Mouse (Mus musculus) G1E (cell line): Measurements from ENCODE around the gene Nme1. TPM values are rescaled to one million over a fixed set of nuclear protein-coding genes. Genes with fewer than 3 reads are reported as not detected.

Source experiments
- ATAC-seq: 2 replicates; pipeline ENCODE4 v1.8.0; 2016; ENCODE audit warnings: mild to moderate bottlenecking; ENCODE audit not compliant: insufficient number of reproducible peaks, poor library complexity, low FRiP score, severe bottlenecking; ENCODE audit errors: extremely low read depth
- DNase-seq: peaks from one replicate; pipeline ENCODE4 v3.0.0; 2012; ENCODE audit warnings: low spot score
- H3K27me3 ChIP-seq: 2 replicates; pipeline ENCODE4 v1.6.1; 2012; ENCODE audit warnings: mild to moderate bottlenecking, low read length, inconsistent platforms; ENCODE audit not compliant: insufficient read depth
- H3K36me3 ChIP-seq: replicated peaks from 2 replicates; pipeline ENCODE3; 2012; ENCODE audit warnings: mild to moderate bottlenecking, inconsistent platforms
- H3K4me1 ChIP-seq: 2 replicates; pipeline ENCODE4 v1.6.1; 2012; ENCODE audit warnings: low read depth, low read length, inconsistent platforms, mixed read lengths; ENCODE audit not compliant: insufficient read depth
- H3K4me3 ChIP-seq: 2 replicates; pipeline ENCODE4 v1.5.1; 2012; ENCODE audit warnings: low read depth, mild to moderate bottlenecking, inconsistent platforms, low read length, moderate library complexity, mixed read lengths
- H3K9me3 ChIP-seq: replicated peaks from 2 replicates; pipeline ENCODE4 v1.6.1; 2012; ENCODE audit warnings: inconsistent platforms
- CTCF ChIP-seq: IDR thresholded peaks from 2 replicates; pipeline ENCODE4 v1.5.1; 2012; ENCODE audit warnings: low read depth, low read length, inconsistent platforms, mixed read lengths
- GATA1 ChIP-seq: IDR thresholded peaks from 2 replicates; pipeline ENCODE4 v1.6.1; 2012; ENCODE audit warnings: borderline replicate concordance, low read length, inconsistent platforms, mixed read lengths
- GATA2 ChIP-seq: IDR thresholded peaks from 2 replicates; pipeline ENCODE4 v1.6.1; 2012; ENCODE audit warnings: low read depth, low read length, inconsistent platforms, borderline replicate concordance
- POLR2AphosphoS5 ChIP-seq: IDR thresholded peaks from 2 replicates; pipeline ENCODE4 v1.6.1; 2012; ENCODE audit warnings: low read depth, low read length, inconsistent platforms; ENCODE audit not compliant: insufficient replicate concordance
- TAL1 ChIP-seq: conservative IDR thresholded peaks from 2 replicates; pipeline ENCODE4 v1.6.1; 2012; ENCODE audit warnings: low read depth, low read length, inconsistent platforms, mixed read lengths
- polyA plus RNA-seq: library from polyadenylated mRNA; stranded (reverse); fragments of >175 nt; gene quantifications from 2 replicates; pipeline ENCODE4 v1.2.3, GENCODE M21; 2012
- total RNA-seq, 2 experiments: library from RNA; stranded (forward) in 1 of 2; stranded (reverse) in 1 of 2; fragments of 200-1000 nt in 1 of 2; fragments of >200 nt in 1 of 2; fragmentation: Nextera tagmentation in 1 of 2; gene quantifications; 2 replicates each; pipeline ENCODE4 v1.2.3; 2014 to 2017

The Nme1 gene
- total RNA-seq (2014; fragmentation: Nextera tagmentation) = 30.4 and 59.1 TPM in 2 replicates
- total RNA-seq (2017) = 142 and 179 TPM in 2 replicates
- 6.5 and 7.7 TPM in 2 replicates for polyA plus RNA-seq

DNA sequence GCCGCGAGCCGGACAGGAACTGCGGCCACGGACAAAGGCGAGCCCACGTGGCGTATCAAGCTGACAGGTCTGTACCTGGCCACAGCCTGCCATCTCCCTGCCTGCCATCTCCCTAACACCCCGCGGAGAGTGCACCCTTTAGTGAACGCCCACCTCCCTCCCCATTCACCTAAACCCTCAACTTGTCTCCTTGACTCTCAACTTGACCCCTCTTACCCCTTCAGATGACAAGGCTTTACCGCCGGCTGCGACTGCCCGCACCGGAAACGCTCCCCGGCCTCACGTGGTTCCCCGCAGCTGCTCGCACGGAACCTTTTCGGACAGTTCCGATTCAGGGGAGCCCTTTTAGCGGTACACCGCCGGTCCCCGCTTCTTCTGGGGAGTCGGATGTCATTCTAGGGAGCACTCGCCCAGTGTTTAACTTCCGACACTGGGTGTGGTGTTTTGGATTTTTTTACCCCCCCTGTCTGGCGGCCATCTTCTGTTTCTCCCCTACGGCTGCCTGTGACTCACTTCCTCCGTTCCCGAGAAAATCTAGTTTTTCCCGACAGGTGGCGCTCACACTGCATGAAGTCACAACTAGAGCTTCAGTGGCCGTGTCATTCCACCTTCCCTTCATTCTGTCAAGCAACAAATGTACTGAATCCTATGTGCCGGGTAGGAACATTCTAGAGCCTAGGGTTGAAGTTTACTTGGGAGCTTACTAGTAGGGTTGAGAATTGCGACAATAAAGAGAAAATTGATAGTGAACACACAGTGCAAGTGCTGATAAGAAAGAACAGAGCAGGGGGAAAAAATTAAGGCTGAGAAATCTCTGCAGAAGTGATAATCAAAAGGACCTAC is at the start of gene Nme1, which contains the start of gene Gm20390:
Gene Nme1 (minus strand): TSS at position 517 of the 843 bp plus-strand sequence.
Gene Gm20390 (minus strand): TSS at position 289 of the 843 bp plus-strand sequence.
- peak; percentile 65 for DNase-seq
- TF ChIP-seq CTCF (peak; percentile 31; the same call in 1 of the 2 replicates), POLR2AphosphoS5 (no peak)
- peak; percentile 92 for ATAC-seq

DNA sequence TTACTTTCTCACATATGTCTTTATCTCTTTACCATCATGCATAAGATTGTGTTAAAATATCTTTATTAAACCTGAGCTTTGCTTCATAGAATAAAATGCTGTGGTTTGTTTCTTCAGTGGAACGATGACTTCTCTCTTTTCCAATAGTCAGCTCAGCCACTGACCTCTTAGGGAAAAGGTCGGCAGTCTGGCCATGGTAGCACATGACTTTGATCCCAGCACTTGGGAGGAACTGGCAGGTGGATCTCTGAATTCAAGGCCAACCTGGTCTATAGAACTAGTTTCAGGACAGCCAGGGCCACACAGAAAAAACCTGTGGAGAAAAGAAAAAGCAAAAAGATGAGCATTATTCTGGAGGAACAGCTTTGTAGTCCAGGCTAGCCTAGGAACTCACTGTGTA is 35.0 kb upstream of the Nme1 start:
- no peaks in the 10 kb centered on the region for H3K27me3 ChIP-seq
- no peak overlapping the region for H3K4me3 ChIP-seq
- H3K36me3 ChIP-seq = peaks cover 36% of the 10 kb centered on the region
- DNase-seq (no peak), ATAC-seq (no peak)
- H3K4me1 ChIP-seq = peaks cover 13% of the 10 kb centered on the region
- TF ChIP-seq CTCF = no peak
- H3K9me3 ChIP-seq = no peaks in the 10 kb centered on the region

More for the DNA sequence above, at the start of gene Nme1, which contains the start of gene Gm20390:
- Histone ChIP-seq H3K27me3 (no peaks in the 10 kb centered on the region), H3K9me3 (no peaks in the 10 kb centered on the region), H3K4me3 (peak within 1 kb of the TSS; percentile 100), H3K4me1 (peaks cover 32% of the 10 kb centered on the region), H3K36me3 (peaks cover 30% of the 10 kb centered on the region)

DNA sequence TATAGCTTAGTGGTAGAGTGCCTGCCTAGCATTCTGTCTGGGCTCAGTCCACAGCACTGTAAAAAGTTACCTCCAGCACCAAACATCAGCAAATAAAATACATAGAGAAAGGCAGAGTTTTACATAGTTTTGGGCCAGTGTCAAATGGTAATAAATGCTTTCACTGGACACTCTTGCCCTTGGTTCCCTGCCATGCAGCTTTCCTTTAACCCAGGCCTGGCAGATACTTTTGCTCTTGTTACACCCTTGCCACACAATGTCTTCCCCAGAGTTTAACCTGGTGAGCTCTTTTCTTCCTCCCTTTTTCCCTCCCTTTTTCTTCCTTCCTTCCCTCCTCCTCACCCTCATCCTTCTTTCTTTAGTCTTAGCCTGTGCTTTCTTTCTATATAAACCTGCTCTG is 31.0 kb upstream of the Nme1 start:
- peaks cover 31% of the 10 kb centered on the region for H3K36me3 ChIP-seq
- no peak for TF ChIP-seq GATA1
- no peak for TF ChIP-seq POLR2AphosphoS5
- no peak for TF ChIP-seq TAL1
- no peak for TF ChIP-seq GATA2
- no peak for TF ChIP-seq CTCF
- no peak for ATAC-seq

DNA sequence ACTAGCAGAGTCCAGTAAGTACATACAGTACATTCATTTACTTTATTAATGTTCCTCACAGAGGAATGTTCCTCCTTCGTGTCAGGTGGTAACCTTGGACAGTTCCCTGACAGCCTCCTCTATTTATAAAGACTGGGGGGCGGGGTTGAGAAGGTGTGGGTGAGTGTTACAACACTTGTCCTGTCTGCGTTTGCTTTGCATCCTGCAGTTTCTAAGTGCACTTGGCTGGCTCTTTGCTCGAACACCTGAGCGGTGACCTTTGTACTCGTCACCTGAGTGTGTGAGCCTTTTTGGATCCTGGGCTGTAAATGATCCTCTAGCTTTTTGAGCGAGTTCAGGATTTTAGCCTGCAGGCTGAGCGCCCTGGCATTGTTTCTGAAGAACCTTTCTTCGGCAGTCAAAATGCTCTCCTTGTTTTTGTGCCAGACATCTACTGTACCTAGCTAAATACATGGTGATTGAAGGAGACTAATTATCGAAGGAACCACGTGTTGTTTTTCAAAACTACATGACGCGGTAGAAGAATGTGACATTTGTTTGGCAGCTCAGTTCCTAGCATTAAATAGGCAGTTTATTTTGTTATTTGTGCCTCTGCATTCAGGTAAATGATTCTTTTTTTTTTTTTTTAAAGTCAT is 28.9 kb upstream of the Nme1 start:
- no peaks in the 10 kb centered on the region for H3K9me3 ChIP-seq
- TF ChIP-seq GATA2 = no peak
- TF ChIP-seq POLR2AphosphoS5 = no peak
- TF ChIP-seq CTCF = no peak
- no peak for TF ChIP-seq GATA1
- TF ChIP-seq TAL1 = no peak
- no peaks in the 10 kb centered on the region for H3K27me3 ChIP-seq
- ATAC-seq = no peak
- H3K4me3 ChIP-seq = peak overlapping the region; percentile 99
- peaks cover 48% of the 10 kb centered on the region for H3K4me1 ChIP-seq
- peak; percentile 18 for DNase-seq
- peaks cover 20% of the 10 kb centered on the region for H3K36me3 ChIP-seq

More for the DNA sequence above, 31.0 kb upstream of the Nme1 start:
- DNase-seq = no peak
- no peaks in the 10 kb centered on the region for H3K9me3 ChIP-seq
- H3K4me1 ChIP-seq = peaks cover 40% of the 10 kb centered on the region
- H3K4me3 ChIP-seq = no peak overlapping the region
- H3K27me3 ChIP-seq = no peaks in the 10 kb centered on the region

DNA sequence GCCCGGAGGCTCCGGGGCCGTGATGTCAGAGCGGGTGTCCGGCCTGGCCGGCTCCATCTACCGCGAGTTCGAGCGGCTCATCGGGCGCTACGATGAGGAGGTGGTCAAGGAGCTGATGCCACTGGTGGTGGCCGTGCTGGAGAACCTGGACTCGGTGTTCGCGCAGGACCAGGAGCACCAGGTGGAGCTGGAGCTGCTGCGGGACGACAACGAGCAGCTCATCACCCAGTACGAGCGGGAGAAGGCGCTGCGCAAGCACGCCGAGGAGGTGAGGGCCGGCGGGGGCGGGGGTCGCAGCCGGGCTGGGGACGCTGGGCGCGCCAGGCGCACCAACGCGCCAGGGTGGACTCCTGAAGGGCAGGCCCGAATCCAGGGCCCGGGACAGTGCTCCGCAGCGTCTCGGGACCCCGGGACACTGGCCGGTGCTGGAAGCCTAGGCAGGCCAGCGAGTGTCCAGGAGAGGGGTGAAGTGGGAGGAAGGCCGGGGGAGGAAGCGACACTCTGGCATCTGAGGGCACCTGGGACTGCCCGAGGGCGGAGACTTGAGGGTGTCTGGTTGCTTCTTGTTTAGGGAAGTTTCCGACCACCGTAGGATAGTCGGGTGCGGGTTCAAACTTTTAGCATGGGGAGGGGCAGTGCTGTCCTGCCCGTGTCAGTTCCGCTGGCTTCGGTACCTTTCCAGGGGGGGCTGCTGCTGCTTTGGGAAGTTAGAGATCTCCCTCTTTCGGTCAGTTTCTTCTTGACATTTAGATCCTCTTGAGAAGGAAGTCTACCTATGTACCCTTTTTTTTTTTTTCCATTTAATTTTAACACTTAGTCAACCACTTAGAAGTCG is 28.2 kb upstream of the Nme1 start:
- Histone ChIP-seq H3K4me3 (peak overlapping the region; percentile 99), H3K9me3 (no peaks in the 10 kb centered on the region), H3K4me1 (peaks cover 48% of the 10 kb centered on the region), H3K27me3 (no peaks in the 10 kb centered on the region), H3K36me3 (peaks cover 19% of the 10 kb centered on the region)
- DNase-seq (peak; percentile 34), ATAC-seq (0 out of 2 replicates have a peak, but pooled peaks have one; percentile 19)
- TF ChIP-seq GATA1 = no peak
- TF ChIP-seq GATA2 = no peak
- TF ChIP-seq TAL1 = no peak
- no peak for TF ChIP-seq CTCF
- TF ChIP-seq POLR2AphosphoS5 = no peak
